Mouse (Mus musculus): ENCODE results near the gene Stxbp6.

Gene Stxbp6

GRCm38 (mm10) chr12:44993391-44993790 lies 81.1 kb downstream of the Stxbp6 start:
- no peak for DNase-seq

GRCm38 (mm10) chr12:44992847-44993246 lies 81.7 kb downstream of the Stxbp6 start:
- DNase-seq: no peak

- no peak for DNase-seq
These were observed 84.1 kb downstream of the Stxbp6 start for GRCm38 (mm10) chr12:44990379-44990778.

GRCm38 (mm10) chr12:44989011-44989410 lies 85.5 kb downstream of the Stxbp6 start:
- DNase-seq: peak; percentile 19

GRCm38 (mm10) chr12:44987762-44988161 lies 86.7 kb downstream of the Stxbp6 start:
- DNase-seq: no peak

GRCm38 (mm10) chr12:44979316-44979848 lies 95.1 kb downstream of the Stxbp6 start:
- no peak for DNase-seq

- no peak for DNase-seq
These were observed 99.2 kb downstream of the Stxbp6 start for GRCm38 (mm10) chr12:44975266-44975665.

GRCm38 (mm10) chr12:44971477-44971876 lies 103.0 kb downstream of the Stxbp6 start:
- no peak for DNase-seq

GRCm38 (mm10) chr12:44967448-44967847 lies 107.1 kb downstream of the Stxbp6 start:
- DNase-seq: no peak

- no peak for DNase-seq
These were observed 117.0 kb downstream of the Stxbp6 start for GRCm38 (mm10) chr12:44957474-44957873.

- no peak for DNase-seq
These were observed 121.4 kb downstream of the Stxbp6 start for GRCm38 (mm10) chr12:44953121-44953520.

- no peak for DNase-seq
These were observed 122.4 kb downstream of the Stxbp6 start for GRCm38 (mm10) chr12:44952072-44952471.

GRCm38 (mm10) chr12:44950559-44950958 lies 124.0 kb downstream of the Stxbp6 start:
- no peak for DNase-seq

GRCm38 (mm10) chr12:44947823-44948222 lies 126.7 kb downstream of the Stxbp6 start:
- DNase-seq: no peak

GRCm38 (mm10) chr12:44940325-44940724 lies 134.2 kb downstream of the Stxbp6 start:
- no peak for DNase-seq

GRCm38 (mm10) chr12:44939106-44939505 lies 135.4 kb downstream of the Stxbp6 start:
- no peak for DNase-seq

GRCm38 (mm10) chr12:44932954-44933353 lies 141.6 kb downstream of the Stxbp6 start:
- DNase-seq: no peak

- DNase-seq: no peak
These were observed 142.8 kb downstream of the Stxbp6 start for GRCm38 (mm10) chr12:44931716-44932115.

GRCm38 (mm10) chr12:44928456-44928855 lies 146.1 kb downstream of the Stxbp6 start:
- no peak for DNase-seq

GRCm38 (mm10) chr12:44925901-44926300 lies 148.6 kb downstream of the Stxbp6 start:
- no peak for DNase-seq

- peak; percentile 12 for DNase-seq
These were observed 151.2 kb downstream of the Stxbp6 start for GRCm38 (mm10) chr12:44923273-44923672.

- DNase-seq: no peak
These were observed 152.3 kb downstream of the Stxbp6 start for GRCm38 (mm10) chr12:44922241-44922640.

GRCm38 (mm10) chr12:44919613-44920012 lies 154.9 kb downstream of the Stxbp6 start:
- DNase-seq: no peak

- no peak for DNase-seq
These were observed 155.6 kb downstream of the Stxbp6 start for GRCm38 (mm10) chr12:44918929-44919328.

- DNase-seq: no peak
These were observed 160.7 kb downstream of the Stxbp6 start for GRCm38 (mm10) chr12:44913854-44914253.
